Mouse (Mus musculus): ENCODE results near the gene Lztr1.
"Not testable (repeated sequence)": the region's sequence is repeated elsewhere in the genome, so short reads cannot be mapped to it uniquely, and the experiment has no call there.

Lztr1 gene

DNA sequence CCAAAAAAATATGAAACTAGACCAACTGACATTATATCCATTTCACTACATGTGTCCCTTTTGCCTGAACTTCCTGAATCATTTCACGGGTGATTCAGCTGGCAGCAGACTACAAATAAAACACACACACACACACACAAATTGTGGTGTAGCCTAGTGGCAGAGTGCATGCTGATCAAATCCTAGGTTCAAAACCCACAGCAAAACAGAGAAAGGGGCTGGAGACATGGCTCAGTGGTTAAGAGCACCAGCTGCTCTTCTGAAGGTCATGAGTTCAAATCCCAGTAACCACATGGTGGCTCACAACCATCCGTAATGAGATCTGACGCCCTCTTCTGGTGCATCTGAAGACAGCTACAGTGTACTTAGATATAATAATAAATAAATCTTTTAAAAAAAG lies 457 bp upstream of the Lztr1 start:
- DNase-seq: not testable (repeated sequence)

DNA sequence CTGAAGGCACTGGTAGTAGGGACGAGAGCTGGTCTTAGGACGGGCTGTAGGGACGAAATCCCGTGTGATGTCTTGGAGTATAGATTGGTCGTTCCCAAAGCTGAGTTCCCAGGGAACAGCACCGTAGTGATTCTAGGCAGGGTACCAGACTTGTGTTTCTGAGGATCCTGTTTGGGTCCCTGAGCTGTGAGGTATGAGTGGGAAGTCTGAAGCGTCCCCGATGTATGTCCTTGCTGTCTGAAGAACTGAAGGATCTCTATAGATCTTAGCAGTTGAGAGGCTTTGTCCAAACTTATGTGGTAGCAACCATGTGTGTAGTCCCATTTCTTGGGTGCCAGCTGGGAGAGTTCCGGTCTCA lies 731 bp downstream of the Lztr1 start:
- DNase-seq: no peak

- DNase-seq: no peak
Measured at GRCm38 (mm10) chr16:17510143-17510542, 1.7 kb downstream of the Lztr1 start.

DNA sequence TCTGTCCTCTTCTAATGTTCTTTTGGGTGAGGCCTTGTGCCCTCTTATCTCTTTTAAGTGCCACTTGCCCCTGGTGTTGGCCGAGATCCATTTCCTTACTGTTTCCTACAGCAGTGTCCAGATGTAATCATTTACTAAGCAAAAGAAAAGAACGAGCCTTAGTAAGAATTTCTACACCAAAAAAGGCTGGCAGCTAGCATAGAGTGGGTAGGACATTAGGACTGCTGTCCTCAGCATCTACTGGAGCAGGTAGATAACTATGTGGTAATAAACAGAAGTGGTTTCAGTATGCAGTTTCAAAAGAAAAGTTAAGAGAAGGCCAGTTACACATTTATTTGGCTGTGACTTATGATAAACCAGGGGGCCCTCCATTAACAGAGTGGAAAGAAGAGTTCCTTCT lies 2.2 kb downstream of the Lztr1 start:
- DNase-seq: no peak

- DNase-seq: no peak
Measured at GRCm38 (mm10) chr16:17511431-17511830, 2.9 kb downstream of the Lztr1 start.

- DNase-seq: no peak
Measured at GRCm38 (mm10) chr16:17518910-17519309, 10.4 kb downstream of the Lztr1 start.

GRCm38 (mm10) chr16:17524156-17524555 lies 15.7 kb downstream of the Lztr1 start:
- DNase-seq: no peak

DNA sequence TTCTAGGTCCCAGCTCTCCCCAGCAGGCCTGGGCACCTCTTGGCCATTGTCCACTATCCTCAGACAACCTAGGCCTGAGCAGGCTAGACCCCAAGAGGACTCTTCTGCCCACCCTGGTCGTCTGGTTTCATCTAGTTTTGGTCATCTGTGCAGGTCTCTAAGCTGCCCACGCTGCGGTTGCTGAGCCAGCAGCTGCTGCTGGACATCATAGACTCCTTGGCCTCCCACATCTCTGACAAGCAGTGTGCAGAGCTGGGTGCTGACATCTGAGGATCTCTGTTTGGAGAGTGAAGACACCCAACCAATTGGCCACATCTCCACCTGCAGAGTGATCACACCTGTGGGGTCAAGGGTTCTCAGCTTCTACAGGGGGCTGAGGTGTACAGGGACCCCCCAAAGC lies 17.0 kb downstream of the Lztr1 start:
- no peak for DNase-seq

- DNase-seq: no peak
Measured at GRCm38 (mm10) chr16:17526223-17526622, 17.7 kb downstream of the Lztr1 start.

GRCm38 (mm10) chr16:17527606-17528005 lies 19.1 kb downstream of the Lztr1 start:
- DNase-seq: no peak

GRCm38 (mm10) chr16:17528276-17528675 lies 19.8 kb downstream of the Lztr1 start:
- no peak for DNase-seq

DNA sequence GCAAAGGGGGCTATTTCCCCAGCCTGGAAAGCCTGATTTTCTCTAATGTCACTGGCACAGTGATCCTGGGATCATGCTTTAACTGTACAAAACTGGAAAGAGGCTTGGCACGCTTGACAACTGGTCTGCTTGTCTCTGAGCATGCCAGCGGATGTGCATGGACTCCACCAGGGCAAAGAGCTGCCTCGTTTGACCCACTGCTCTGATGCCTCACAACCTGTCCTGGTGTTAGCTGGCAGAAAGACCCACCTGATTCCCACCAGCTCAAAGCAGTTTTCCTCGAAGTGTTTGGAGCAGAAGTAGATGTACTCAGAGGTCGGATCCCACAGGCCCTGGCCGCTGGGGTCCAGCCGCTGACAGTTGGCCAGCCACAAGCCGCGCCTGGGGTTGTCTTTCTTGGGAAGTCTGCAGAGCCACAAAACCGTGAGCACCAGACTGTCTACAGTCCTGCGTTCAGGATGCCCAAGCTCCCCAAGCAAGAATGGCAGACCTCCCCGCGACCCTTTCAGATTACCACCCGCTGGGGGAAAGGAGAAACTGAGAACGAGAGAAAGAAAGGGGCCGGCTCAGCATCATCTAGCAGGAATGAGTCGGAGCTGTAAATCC lies 21.6 kb downstream of the Lztr1 start:
- peak; percentile 25 for DNase-seq

- DNase-seq: peak; percentile 98
Measured at GRCm38 (mm10) chr16:17530640-17531288, 22.3 kb downstream of the Lztr1 start, which contains the start of gene Thap7. Thap7 (minus strand) TSS chr16:17531136.

- DNase-seq: peak; percentile 26
Measured at GRCm38 (mm10) chr16:17532271-17532670, 23.8 kb downstream of the Lztr1 start.

- DNase-seq: no peak
Measured at GRCm38 (mm10) chr16:17532676-17533329, 24.3 kb downstream of the Lztr1 start.

DNA sequence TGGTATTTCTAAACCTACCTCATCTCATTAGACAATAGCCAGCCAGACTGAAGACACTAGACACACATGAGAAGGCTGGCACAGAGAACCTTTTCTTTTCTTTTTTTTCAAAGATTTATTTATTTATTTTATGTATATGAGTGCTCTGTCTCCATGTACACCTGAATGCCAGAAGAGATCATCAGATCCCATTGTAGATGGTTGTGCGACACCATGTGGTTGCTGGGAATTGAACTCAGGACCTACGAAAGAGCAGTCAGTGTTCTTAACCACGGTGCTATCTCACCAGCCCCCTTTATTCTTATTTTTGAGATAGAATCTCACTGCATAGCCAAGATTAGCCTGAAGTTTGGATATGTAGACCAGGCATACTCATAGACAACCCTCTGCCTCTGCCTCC lies 28.1 kb downstream of the Lztr1 start:
- DNase-seq: no peak

GRCm38 (mm10) chr16:17542632-17543031 lies 34.1 kb downstream of the Lztr1 start:
- DNase-seq: no peak

GRCm38 (mm10) chr16:17552837-17553236 lies 44.3 kb downstream of the Lztr1 start:
- no peak for DNase-seq

GRCm38 (mm10) chr16:17553910-17554685 lies 45.6 kb downstream of the Lztr1 start:
- peak; percentile 82 for DNase-seq

- DNase-seq: peak; percentile 72
Measured at GRCm38 (mm10) chr16:17554702-17555101, 46.2 kb downstream of the Lztr1 start.

GRCm38 (mm10) chr16:17556180-17556579 lies 47.7 kb downstream of the Lztr1 start:
- no peak for DNase-seq

- DNase-seq: no peak
Measured at GRCm38 (mm10) chr16:17556907-17557306, 48.4 kb downstream of the Lztr1 start.

GRCm38 (mm10) chr16:17557947-17558480 lies 49.5 kb downstream of the Lztr1 start:
- DNase-seq: peak; percentile 69

Measured in liver (tissue).